Mouse (Mus musculus) effector memory CD4-positive, alpha-beta T cell, adult 5 months (primary cell): ENCODE measurements around the gene Ube2e1. TPM values are rescaled to one million over a fixed set of nuclear protein-coding genes. Genes with fewer than 3 reads are reported as not detected.

Experiments
- polyA plus RNA-seq: library from polyadenylated mRNA; unstranded; fragments of 100-300 nt; shearing (Covaris generic); gene quantifications from one replicate; pipeline ENCODE4 v1.2.1, GENCODE M21; 2017

The Ube2e1 gene
- polyA plus RNA-seq = 78.3 TPM

DNA sequence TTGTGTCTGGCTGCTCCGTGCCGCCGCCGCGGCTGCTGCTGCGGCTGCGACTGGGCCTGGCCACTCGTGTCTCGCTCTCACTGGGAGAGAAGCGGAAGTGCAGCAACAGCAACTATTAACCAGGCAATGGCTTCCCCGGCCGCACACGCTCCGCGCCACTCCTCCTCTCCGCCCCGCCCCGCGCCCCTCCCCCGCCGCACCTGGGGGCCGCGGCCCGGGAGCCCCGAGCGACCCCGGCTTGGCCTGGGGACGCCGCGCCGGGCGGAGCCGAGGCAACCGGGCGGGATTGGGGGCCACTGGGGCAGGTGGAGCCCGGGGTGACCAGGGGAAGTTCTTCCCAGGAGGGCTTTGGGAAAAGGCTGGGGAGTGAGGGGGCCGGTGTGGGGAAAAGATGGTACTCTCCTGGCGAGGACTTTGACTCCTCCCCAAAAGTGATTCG, at the start of gene Ube2e1:
Ube2e1 (minus strand) TSS at position 167 of the 439 bp plus-strand sequence.

DNA sequence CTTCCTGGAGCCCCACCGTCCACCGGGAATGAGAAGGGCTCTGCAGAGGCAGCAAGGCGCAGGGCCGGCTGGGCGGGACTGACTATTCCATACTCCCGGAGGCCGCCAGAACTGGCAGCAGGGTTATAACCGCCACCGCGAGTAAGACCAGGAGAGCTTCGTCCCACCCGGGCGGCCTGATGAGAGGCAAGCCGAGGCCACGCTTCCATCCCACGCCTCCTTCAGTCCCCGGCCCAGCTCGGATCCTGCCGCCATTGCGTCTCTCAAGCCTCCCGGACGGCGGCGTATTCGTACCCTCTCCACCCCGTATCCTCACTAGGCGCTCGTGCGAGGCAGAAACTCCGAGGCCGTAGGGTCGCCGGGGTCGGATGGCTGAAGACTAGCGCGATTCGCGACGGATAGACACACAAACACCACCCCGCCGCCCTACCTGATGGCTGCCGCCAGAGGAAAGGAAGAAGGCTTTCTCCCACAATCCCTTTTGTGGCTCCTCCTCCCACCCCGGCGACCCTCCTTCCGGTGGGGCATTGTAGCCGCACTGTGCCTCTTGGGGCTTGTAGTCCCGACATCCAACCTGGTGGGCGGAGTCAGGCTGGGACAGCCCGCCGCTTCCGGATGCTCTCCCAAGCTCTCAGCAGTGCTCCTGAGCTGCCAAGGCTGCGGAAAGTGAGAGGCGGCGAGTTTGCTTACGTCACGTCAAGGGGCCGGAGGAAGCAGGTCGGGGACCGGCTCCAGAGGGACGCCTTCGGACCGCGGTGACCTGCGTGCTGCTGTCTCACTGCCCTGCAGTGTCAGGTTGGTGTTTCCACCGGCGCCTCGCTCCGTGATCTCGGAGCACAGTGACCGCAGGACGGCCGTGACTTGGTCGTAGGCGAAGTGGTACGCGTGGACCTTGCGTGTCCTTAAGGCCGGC, 60.9 kb downstream of the Ube2e1 start, which contains the start of the genes Nkiras1 and Rpl15:
Nkiras1 (plus strand) TSS at position 608 of the 913 bp plus-strand sequence.
Rpl15 (minus strand) TSS at position 863 of the 913 bp plus-strand sequence.

DNA sequence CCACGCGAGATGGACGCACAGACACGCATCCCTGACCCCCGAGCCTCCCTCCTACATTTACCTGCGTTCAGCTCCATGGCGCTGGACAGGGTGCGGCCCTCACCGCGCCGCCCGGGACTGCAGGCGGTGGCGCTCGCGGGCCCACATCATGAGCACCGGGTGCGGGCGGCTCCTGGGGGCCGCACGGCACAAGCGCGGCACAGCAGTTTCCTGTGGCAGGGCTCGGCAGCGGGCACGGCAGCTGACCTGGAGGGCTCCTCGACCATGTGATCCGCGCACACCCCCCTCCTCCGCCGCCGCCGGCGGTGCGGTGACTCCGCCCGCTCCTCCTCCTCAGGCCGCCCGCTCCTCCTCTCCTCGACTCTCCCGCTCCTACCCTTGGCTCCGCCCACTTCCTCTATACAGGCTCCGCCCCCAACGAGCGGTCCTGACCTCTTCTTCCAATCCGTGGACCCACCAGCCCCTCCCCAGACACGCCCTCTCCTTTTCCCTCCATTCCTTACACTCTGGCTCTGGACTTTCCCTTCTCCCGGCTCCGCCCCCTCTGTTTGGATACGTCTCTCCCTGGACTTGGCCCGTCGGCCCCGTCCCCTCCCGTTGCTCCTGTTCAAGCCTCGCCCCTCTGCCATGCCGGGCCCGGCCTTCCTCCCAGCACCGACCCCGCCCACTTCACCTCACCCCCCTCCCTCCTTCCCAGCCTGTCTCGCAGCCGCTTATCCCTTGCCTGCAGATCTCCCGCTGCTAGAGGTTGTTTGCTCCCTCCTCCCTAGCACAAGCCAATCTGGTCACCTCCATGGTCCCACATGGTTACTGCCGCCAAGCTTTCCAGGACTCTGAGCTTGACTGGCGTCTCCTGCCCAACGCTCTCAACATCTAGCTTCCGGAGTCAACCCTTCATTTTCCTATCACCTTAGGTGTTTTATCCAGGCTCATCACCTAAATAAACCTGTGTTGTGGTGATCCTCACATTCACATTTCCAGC, 92.6 kb downstream of the Ube2e1 start, which contains the start of gene Nr1d2:
Nr1d2 (minus strand) TSS at position 378 of the 982 bp plus-strand sequence.

Other genes with a start within 250 kb of the Ube2e1 start
- 179 TPM for gene Nr1d2, start 92.7 kb downstream of the Ube2e1 start, polyA plus RNA-seq
- gene Nkiras1, start 60.7 kb downstream of the Ube2e1 start, polyA plus RNA-seq = 19.8 TPM
- 483 TPM for gene Rpl15, start 60.5 kb downstream of the Ube2e1 start, polyA plus RNA-seq